Comparison of ENCODE assay signal across 8 mouse cellular contexts in the genomic region with DNA sequence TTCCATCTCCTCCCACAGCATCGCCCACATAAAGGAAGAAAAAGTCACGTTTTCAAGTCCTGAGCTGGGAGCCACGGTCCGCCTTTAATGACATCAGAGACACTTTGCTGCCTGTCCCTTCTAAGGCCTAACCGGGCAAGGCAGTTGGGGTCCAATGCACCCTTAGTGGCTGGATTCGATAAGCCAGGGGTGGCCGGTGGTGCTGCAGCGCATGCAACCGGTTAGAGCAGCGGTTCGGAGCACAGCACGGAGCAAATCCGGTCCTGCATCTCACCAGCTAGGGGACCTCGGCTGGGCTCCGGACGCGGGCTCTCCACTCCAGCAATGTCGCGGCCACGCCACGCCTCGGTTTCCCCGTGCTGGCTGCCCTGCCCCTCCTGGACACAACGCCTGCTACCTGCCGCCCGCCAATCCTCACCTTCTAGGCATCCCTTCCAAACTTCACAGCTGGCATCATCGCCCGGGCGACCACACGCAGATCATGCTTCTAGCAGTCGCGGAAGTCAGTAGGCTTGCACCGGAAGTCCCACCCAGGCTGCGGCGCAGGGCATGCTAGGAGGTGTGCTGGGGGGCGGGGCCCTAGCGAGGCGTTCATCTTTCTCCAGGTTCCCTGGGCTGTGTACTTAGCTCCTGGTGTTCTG. TPM values are rescaled to one million over a fixed set of nuclear protein-coding genes. Genes with fewer than 3 reads are reported as not detected.
DNase-seq lines count a peak whose midpoint lies in the region; ATAC-seq and TF ChIP-seq lines count a peak whose summit lies in the region.

A gene (minus strand): TSS at position 523 of the 641 bp plus-strand sequence.

- no peak for TF ChIP-seq CTCF in lung, embryonic 14.5 days (IDR thresholded peaks at IDR 0.05; ENCODE audit: low read depth)

- H3K36me3 ChIP-seq in ES-E14 (ENCODE audit: control insufficient read depth, insufficient read depth, low read length, poor library complexity, severe bottlenecking): peaks cover 53% of the 10 kb centered on the region
- peaks cover 68% of the 10 kb centered on the region for H3K36me3 ChIP-seq in forebrain, embryonic 14.5 days (ENCODE audit: control insufficient read depth, insufficient read depth, low read length)
- H3K36me3 ChIP-seq in lung, embryonic 14.5 days (ENCODE audit: insufficient read depth): peaks cover 65% of the 10 kb centered on the region

- intact Hi-C loops in heart, postnatal 14 days (cut with DNase I): no loop called here

- H3K27me3 ChIP-seq in forebrain, embryonic 14.5 days (replicated peaks; ENCODE audit: control insufficient read depth, insufficient read depth, low read length): no peaks in the 10 kb centered on the region
- H3K27me3 ChIP-seq in lung, embryonic 14.5 days (ENCODE audit: insufficient read depth, low read length): no peaks in the 10 kb centered on the region

- DNase-seq in ES-E14 (ENCODE audit: low read depth, low spot score): peak; percentile 83
- DNase-seq in forebrain, embryonic 14.5 days (ENCODE audit: low spot score): peak; percentile 92
- DNase-seq in heart, postnatal 14 days: peak; percentile 79 to 85
- DNase-seq in layer of hippocampus, adult 18-20 months (ENCODE audit: low spot score in 2 of 2): peak; percentile 79 to 88
- DNase-seq in lung, embryonic 14.5 days: peak; percentile 91
- DNase-seq in ovary, adult 18-20 months (ENCODE audit: low spot score): peak; percentile 67
- peak; percentile 87 for DNase-seq in thymus, postnatal 0 days (ENCODE audit: low spot score)

- peak within 1 kb of the TSS; percentile 84 for H3K4me2 ChIP-seq in forebrain, embryonic 14.5 days (ENCODE audit: low read length)
- H3K4me2 ChIP-seq in lung, embryonic 14.5 days: peak within 1 kb of the TSS; percentile 92

- H3K9ac ChIP-seq in ES-E14 (ENCODE audit: insufficient read depth, low read depth, low read length, poor library complexity, severe bottlenecking): peak within 1 kb of the TSS; percentile 96
- H3K9ac ChIP-seq in forebrain, embryonic 14.5 days (ENCODE audit: low read length): peak within 1 kb of the TSS; percentile 81
- H3K9ac ChIP-seq in lung, embryonic 14.5 days: peak within 1 kb of the TSS; percentile 80

- H3K9me3 ChIP-seq in ES-E14 (ENCODE audit: control insufficient read depth, insufficient read depth, low read depth, low read length): no peaks in the 10 kb centered on the region
- H3K9me3 ChIP-seq in forebrain, embryonic 14.5 days (replicated peaks; ENCODE audit: control insufficient read depth, low read length): no peaks in the 10 kb centered on the region
- H3K9me3 ChIP-seq in lung, embryonic 14.5 days (ENCODE audit: low read depth, low read length): no peaks in the 10 kb centered on the region

- under 1% methylated on average over 38 of the region's 38 CpGs for WGBS in forebrain, embryonic 14.5 days
- under 1% methylated on average over 38 of the region's 38 CpGs for WGBS in lung, embryonic 14.5 days

- peak within 1 kb of the TSS; percentile 93 to 94 for H3K4me3 ChIP-seq in ES-E14 (ENCODE audit: insufficient read depth in 1 of 2, low read depth in 1 of 2, low read length in 2 of 2, poor library complexity in 1 of 2, severe bottlenecking in 1 of 2)
- H3K4me3 ChIP-seq in forebrain, embryonic 14.5 days (ENCODE audit: low read depth, low read length): peak within 1 kb of the TSS; percentile 72
- peak within 1 kb of the TSS; percentile 81 for H3K4me3 ChIP-seq in lung, embryonic 14.5 days (ENCODE audit: low read depth, low read length)

- in situ Hi-C loops in ES-E14 (cut with MboI; ENCODE audit: low sequenced_read_pairs in 2 of 2, unreplicated experiment in 2 of 2): no loop called here

- ATAC-seq in cerebellum, adult (ENCODE audit: insufficient number of reproducible peaks, low FRiP score, low TSS enrichment): peak; percentile 90
- peak; percentile 98 for ATAC-seq in forebrain, embryonic 14.5 days
- peak; percentile 97 for ATAC-seq in lung, embryonic 14.5 days (ENCODE audit: insufficient read depth)

- no peak within 1 kb of the TSS for H3K27ac ChIP-seq in ES-E14 (ENCODE audit: insufficient read depth, low read depth, low read length, poor library complexity, severe bottlenecking)
- H3K27ac ChIP-seq in forebrain, embryonic 14.5 days (ENCODE audit: low read depth, low read length): peak within 1 kb of the TSS; percentile 48; the same call in 1 of the 2 replicates
- peak within 1 kb of the TSS; percentile 61; the same call in 1 of the 2 replicates for H3K27ac ChIP-seq in lung, embryonic 14.5 days (ENCODE audit: low read depth)

- no peaks in the 10 kb centered on the region; a peak in 1 of 4 replicates for H3K4me1 ChIP-seq in ES-E14 (ENCODE audit: control insufficient read depth in 2 of 2, insufficient read depth in 2 of 2, low read length in 2 of 2, poor library complexity in 1 of 2)
- peaks cover 3% of the 10 kb centered on the region; the same call in 1 of the 2 replicates for H3K4me1 ChIP-seq in forebrain, embryonic 14.5 days (ENCODE audit: control insufficient read depth, insufficient read depth, low read length)
- no peaks in the 10 kb centered on the region for H3K4me1 ChIP-seq in lung, embryonic 14.5 days (ENCODE audit: insufficient read depth)

TF ChIP-seq in ES-E14, 5 proteins besides CTCF, POLR2A, EP300 and RAD21:
- no peak for TF ChIP-seq ZNF384 (IDR thresholded peaks at IDR 0.05; ENCODE audit: low read depth, low read length)
- no peak for TF ChIP-seq CHD2 (IDR thresholded peaks at IDR 0.05; ENCODE audit: low read depth, low read length)
- TF ChIP-seq ZC3H11A (IDR thresholded peaks at IDR 0.05; ENCODE audit: borderline replicate concordance, low read depth, low read length): no peak
- no peak; the same call in 1 of the 2 replicates for TF ChIP-seq HCFC1 (IDR thresholded peaks at IDR 0.05; ENCODE audit: borderline replicate concordance, insufficient read depth, low read length)
- TF ChIP-seq MAFK (IDR thresholded peaks at IDR 0.05; ENCODE audit: insufficient read depth, low read depth, low read length): no peak

RNA-seq across cellular contexts. Expression of the gene that starts here (rescaled TPM):
- total RNA-seq in ES-E14 (2012; rRNA removed): 79.2 and 128 TPM in 2 replicates
- 15.7 and 27.1 TPM in 2 replicates for polyA plus RNA-seq in forebrain, embryonic 14.5 days (2014; fragmentation: Nextera tagmentation; extraction: Ambion mirVana)
- 10 to 100 TPM; 11.8 to 13.3 TPM for total RNA-seq in heart, postnatal 14 days (2021)
- total RNA-seq in layer of hippocampus, adult 18-20 months (2021): 10 to 100 TPM; 58.8 to 64.6 TPM
- 28.1 and 32.8 TPM in 2 replicates for polyA plus RNA-seq in lung, embryonic 14.5 days (2014; fragmentation: Nextera tagmentation; extraction: Ambion mirVana)
- 14.2 and 19.4 TPM in 2 replicates for polyA plus RNA-seq in thymus, postnatal 0 days (2015; fragmentation: Nextera tagmentation; extraction: Ambion mirVana)
